Mouse (Mus musculus): ENCODE measurements around the gene Ushbp1.
"Not testable (repeated sequence)": the region's sequence is repeated elsewhere in the genome, so short reads cannot be mapped to it uniquely, and the experiment has no call there.

The Ushbp1 gene

DNA sequence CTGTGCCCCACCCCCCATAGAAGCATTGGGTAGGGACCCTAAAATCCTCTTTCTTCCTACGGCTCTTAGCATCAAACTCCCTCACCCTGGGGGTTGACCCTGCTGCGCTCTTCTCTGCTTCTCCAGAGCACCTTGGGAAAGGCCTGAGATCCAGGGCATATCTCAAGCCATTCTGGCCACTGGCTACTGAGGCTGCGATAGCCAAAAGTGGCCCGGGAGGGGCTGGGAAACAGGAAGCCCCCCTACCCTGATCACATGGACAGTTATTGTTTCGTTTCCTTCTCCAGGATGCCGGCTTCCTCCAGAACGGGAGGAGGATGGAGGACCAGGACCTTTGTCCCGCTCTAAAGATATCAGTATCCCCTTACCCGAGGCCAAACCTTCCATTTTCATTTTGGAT, at the start of gene Ushbp1:
Ushbp1 (minus strand) TSS at position 174 of the 400 bp plus-strand sequence.
- DNase-seq (ENCODE audit: low spot score in 2 of 2), result peak in 1 of 2 experiments; percentile 1

DNA sequence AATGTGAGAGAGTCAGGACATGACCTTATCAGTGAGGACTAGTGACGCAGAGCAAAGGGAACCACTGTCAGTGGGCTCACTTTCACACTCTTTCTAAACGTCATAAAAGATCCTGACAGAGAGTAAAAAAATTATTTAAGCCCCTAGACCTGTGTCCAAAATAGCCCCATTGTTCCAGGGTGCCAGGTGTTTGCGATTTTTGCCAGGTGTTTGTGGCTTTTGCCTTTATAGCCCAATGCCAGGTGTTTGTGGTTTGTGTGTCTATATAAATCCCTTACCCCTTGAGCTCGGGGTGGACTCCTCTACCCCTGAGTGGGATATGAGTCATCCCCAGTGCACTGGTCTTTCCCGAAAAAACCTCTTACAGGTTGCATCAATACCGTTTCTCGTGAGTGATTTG, 49.5 kb upstream of the Ushbp1 start:
- no peak for DNase-seq (ENCODE audit: low spot score in 2 of 2)

DNA sequence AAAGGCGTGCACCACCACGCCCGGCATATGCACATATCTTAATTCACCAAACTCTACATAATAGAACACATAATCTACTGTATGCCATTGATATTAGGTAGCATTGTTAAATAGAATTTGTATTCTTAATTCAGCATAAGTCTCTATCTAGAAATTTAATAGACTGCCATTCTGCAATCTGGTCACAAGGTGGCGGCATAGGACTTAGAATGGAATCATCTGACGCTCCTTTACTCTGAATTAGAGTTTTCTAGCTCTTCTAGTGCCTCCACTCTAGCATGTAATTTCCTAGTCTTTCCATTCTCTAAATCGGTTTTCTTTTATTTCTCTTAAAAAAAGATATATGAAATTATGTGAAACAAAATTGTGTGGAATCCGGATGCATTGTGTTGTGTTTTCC, 45.8 kb upstream of the Ushbp1 start:
- peak; percentile 49 to 62 for DNase-seq (ENCODE audit: low spot score in 2 of 2)

DNA sequence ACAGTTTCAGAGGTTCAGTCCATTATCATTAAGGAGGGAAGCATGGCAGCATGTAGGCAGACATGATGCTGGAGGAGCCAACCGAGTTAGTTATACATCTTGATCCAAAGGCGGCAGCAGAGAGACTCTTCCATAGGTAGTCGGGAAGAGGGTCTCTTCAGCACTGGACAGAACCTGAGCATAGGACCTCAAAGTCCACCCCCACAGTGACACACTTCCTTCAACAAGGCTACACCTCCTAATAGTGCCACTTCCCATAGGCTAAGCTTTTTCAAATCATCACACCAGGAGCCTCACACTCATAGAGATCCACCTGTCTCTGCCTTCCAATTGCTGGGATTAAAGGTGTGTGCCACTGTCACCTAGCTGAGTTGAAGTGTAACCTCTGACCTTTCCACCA, 41.4 kb upstream of the Ushbp1 start:
- DNase-seq (ENCODE audit: low spot score in 2 of 2), result no peak

DNA sequence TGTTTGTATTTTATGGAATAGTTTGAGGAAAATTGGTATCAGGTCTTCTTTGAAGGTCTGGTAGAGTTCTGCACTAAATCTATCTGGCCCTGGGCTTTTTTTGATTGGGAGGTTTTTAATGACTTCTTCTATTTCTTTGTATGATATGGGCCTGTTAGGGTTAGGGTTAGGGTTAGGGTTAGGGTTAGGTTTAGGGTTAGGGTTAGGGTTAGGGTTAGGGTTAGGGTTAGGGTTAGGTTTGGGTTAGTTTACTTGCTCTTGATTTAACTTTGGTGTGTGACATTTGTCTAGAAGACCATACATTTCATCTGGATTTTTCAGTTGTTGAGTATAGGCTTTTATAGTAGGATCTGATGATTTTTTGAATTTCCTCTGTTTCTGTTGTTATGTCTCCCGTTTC, 37.3 kb upstream of the Ushbp1 start:
- DNase-seq (ENCODE audit: low spot score in 2 of 2), result not testable (repeated sequence)

DNA sequence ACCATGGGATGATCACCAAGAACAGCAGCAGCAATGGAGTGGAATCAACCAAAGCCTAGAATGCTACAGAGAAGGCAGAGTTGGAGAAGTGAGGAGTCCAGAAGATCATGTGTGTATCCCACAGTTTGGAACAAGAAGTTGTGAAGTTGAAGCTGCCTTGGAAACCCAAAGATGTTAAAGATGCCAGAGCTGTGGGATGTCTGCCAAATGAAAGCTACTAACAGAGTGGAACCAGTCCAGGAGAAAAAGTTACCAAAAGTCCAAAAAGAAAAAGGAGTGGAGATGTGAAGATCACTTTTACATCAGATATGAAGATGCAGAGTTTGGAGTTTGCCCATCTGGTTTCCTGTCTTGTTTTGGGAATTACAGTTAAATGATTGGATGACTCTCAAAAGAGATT, 26.5 kb upstream of the Ushbp1 start:
- DNase-seq (ENCODE audit: low spot score in 2 of 2), result no peak

DNA sequence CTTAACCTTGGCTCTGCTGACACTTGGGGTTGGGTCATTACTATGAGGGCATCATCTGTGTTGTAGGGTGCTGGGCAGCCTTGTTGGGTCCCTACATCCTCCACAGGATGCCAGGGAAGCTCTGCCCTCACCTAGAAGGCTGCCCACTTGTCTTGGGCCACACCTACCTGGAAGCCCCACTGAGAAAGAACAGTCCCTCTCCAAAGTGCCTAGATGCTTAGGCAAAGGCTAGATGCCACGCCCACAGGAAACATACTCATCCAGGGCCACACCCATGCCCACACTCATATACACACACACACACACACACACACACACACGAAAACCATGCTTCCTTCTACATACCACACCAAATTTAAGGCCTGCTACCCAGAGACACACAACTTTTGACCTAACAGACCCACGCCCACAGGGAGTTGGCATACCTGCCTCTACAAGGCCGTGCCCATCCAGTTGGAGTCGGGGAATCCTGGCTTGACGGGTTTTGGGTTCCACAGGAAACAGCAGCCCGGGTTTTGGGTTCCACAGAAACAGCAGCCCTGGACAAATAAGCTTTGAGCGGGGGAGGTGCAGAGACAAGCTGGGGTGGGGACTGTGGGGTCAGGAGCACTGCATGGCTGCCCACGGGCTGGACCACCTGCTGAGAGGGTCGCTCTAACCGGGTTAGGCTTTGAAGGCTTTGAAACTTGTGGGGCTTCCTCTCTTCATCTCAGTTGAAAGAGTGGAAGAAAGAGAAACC, 16.1 kb upstream of the Ushbp1 start:
- no peak for DNase-seq (ENCODE audit: low spot score in 2 of 2)

DNA sequence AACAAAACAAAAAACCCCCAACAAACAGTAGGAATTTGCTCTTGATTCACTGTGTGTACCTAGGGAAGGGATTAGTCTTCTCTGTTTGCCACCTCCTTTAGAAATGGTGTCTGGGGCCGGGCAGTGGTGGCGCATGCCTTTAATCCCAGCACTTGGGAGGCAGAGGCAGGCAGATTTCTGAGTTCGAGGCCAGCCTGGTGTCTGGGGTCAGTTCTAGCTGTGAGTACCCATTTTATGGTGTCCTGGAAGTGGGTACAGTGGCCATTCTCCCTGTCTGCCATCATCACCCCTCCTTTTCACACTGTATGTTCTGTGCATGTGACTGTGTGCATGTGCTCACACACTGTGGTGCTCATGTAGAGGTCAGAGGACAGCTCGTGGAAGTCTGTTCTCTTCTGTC, 12.6 kb upstream of the Ushbp1 start:
- no peak for DNase-seq (ENCODE audit: low spot score in 2 of 2)

DNA sequence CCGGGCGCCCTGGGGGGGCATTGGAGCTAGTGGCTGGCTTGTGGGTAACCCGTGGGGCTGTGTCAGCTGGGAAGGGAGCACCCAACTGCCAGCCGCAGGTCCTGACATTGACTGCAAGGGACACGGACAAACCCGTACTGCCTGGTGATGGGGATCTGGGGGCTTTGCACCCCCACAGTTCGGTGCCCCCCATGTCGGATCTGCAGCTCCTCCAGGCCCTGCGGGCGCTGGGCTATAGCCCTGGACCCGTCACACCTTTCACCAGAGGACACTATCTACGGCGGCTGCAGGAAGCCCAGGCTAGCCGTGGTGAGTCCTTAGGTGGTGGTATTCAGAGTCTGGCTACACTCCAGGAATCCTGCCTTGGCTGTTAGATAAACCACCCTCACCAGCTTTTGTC, 11.8 kb upstream of the Ushbp1 start:
- DNase-seq (ENCODE audit: low spot score in 2 of 2), result no peak

DNA sequence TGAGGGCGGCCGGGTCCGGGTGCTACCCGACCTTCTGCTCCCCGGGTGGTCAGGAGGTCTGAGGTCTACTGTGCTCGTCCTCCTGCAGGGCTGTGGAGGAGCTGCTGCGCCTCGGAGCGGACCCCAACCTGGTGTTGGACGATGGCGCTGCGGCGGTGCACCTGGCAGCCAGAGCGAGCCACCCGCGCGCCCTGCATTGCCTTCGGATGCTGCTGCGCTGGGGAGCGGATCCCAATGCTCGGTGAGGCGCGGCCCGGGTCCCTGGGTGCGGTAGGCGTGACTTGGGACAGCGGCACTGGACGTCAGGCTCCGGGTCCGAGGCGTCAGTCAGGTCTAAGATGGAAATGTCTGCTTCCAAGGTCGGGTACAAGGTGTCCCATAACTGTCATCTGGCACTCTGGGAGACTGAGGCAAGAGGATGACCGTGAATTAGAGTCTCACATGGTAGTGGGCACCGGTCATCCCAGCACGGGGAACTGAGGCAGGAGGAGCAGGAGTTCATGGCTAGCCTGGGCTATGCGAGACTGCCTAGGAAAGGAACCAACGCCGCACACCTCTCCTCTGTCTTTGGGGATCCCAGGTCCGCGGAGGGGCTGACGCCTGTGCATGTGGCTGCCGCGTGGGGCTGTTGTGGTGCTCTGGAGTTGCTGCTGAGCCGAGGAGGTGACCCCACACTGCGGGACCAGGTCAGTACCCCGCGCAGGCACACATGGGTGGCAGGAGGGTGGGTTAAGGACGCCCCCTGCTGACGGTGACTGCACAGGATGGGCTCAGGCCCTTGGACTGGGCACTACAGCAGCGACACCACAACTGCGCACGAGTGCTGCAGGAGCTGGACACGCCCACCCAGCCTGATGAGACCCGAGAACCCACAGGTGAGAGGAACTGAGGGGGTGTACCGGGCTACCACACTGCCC, 10.8 kb upstream of the Ushbp1 start:
- no peak for DNase-seq (ENCODE audit: low spot score in 2 of 2)

DNA sequence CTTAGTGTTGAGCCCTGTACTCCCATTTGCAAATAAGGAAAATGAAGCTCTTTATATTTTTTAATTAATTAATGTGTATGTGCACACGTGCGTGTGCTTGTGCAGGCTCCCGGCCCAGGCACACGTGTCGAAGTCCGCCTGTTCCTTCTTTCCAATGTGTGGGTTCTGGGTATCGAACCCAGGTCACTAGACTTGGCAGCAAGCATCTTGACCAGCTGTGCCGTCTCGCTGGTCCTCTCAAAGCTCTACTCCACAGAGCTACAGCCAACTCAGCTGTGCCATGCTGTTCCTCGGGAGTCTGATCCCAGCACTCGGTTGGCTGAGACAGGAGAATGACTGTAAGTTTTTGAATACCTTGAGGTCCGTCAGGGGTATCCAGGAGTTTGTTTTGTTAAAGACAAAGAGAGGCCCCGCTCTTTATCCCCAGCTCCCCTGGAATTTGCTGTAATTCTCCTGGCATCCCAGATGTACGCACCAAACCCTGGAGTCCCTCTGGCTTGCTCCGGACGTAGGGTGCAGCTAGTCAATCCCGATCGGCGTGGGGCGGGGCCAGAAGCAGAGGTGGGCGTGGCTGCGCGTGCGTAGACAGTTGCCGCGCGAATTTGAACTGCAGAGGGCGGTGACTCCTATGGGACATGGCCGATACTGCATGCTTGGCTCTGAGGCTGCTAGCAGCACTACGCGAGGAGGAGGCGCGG, 9.9 kb upstream of the Ushbp1 start, which contains the start of gene Ankle1:
Ankle1 (plus strand) TSS at position 610 of the 698 bp plus-strand sequence.
- peak; percentile 92 to 94 for DNase-seq (ENCODE audit: low spot score in 2 of 2)

DNA sequence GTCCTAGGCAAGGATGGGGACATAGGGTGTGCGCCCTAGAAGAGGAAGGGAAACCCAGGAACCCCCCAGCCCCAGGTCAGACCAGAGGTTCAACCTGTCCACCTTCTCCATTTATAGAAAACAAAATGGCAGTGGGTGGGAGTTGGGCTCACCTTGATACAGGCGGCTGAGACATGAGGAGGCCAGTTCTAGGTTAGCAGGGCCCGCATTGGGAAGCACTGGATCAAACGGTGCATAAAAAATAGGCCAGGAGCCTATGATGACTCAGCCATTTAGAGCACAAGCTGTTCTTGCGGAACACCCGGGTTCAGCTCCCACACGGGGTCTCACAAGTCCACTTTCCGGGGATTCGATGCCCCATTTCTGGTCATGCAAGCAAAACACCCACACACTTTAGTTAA, 9.3 kb upstream of the Ushbp1 start:
- no peak for DNase-seq (ENCODE audit: low spot score in 2 of 2)

DNA sequence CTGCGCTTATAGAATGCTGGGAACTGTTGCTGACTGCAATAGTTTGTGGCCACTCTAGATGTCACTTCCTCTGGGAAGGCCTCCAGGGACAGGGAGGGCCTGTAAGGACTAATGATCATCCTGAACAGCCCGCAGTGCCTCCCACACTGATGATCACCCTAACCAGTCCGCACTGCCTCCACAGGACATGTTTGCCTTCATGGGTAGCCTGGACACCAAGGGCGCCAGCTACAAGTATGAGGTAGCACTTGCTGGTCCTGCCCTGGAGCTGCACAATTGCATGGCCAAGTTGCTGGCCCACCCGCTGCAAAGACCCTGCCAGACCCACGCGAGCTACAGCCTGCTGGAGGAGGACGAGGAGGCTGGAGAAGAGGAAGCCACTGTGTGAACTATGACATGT, 8.4 kb upstream of the Ushbp1 start:
- no peak for DNase-seq (ENCODE audit: low spot score in 2 of 2)

DNA sequence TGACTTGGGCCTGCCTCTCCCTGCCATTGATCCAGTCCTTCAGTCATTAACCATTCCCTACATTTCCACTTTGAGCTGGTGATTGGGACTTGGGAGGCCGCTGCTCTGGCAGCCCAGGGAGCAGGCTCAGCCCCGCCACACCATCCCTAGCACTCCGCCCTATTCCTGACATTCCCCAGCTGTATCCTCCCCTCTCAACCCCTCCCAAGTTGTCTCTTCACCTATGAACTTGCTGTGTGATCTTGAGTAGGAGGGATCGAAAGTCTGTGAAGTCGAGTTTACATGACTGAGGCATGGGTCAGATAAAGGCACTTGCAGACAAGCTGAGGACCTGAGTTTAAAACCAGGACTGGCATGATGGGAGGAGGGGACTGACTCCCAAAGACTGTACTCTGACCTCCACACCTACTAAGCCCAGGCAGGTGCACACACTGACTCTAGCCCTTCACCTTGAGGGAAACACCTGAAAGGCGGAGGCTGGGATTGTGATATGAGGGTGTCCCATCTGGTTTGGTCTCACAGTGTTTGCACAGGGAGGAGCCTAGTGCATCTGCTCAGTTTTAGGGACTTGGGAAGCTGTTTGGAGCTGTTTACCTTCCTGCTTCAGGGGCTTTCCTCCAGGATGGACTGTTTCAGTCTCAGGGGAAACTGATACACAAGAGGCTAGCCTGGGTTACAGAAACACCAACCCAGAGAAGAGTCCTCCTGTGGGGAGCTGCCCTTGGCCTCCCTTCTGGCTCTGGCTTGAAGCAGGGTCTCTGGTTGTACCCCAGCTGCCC, 7.7 kb upstream of the Ushbp1 start:
- no peak for DNase-seq (ENCODE audit: low spot score in 2 of 2)

DNA sequence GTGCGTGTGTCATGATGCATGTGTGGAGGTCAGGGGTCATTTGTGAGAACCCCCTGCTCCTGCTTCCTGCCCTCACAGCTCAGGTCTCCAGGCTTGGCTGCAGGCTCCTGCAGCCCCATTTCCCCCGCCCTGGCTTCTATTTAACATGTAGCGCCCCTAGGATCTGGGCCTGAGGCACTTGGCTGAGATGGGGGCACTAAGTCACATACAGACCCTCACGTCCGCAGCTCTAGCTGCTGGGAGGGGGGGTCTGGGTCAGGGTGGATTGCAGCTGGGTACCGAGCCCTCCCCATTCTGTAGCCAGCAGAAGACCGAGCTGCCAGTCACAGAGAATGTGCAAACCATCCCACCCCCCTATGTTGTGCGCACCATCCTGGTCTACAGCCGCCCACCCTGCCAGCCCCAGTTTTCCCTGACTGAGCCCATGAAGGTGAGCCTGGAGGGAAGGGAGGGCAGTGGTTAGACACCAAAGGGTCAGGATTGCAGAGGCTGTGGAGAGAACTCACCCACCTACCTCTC, 6.9 kb upstream of the Ushbp1 start:
- DNase-seq (ENCODE audit: low spot score in 2 of 2), result no peak

DNA sequence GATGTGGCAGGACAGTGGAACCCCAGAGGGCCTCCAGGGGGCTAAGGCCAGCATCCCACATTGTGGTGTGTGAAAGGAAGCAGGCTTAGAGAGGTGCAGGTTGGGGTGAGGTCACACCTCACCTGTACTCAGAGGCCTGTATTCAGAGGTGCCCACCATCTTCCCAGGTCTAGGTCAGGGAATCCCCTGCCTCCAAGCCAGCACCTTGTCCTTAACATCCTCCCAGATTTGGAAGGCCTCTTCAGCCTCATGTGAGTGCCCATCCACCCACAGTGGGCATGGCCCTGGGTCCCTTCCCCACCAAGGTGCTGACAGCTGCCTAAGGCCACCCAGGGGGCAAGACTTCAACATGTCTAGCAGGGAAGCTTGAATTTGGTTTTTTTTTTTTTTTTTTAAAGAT, 5.9 kb upstream of the Ushbp1 start:
- no peak for DNase-seq (ENCODE audit: low spot score in 2 of 2)

DNA sequence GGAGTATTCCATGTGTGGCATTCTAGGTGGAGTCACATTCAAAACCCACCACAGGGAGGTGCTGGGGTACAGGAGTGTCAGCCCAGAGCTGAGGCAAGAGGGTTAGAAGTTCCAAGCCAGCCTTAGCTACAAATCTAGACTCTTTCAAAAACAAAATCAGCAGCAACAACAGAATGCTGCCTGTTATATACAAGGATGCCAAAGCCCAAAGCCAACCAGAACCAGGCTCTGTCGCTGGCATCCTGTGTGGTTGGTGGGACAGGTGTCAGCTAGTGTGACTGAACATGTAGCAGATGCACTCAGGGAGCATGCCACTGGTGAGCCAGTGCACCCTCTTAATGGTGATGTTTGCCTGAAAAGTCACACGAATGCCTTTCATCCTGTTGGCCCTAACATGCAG, 5.2 kb upstream of the Ushbp1 start:
- DNase-seq (ENCODE audit: low spot score in 2 of 2), result no peak

DNA sequence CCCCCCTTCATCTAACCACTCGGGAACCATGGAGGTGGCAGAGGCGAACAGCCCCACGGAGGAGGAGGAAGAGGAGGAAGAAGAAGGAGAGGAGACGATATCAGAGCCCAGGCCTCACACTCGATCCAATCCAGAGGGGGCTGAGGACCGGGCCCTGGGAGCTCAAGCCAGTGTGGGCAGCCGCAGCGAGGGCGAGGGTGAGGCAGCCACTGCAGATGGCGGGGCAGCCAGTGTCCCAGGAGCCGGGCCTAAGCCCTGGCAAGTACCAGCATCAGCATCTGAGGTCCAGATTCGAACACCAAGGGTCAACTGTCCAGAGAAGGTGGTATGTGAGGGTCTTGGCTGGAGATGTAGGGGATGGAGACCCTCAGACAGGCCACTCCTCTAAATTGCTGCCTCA, 2.1 kb upstream of the Ushbp1 start:
- no peak for DNase-seq (ENCODE audit: low spot score in 2 of 2)

DNA sequence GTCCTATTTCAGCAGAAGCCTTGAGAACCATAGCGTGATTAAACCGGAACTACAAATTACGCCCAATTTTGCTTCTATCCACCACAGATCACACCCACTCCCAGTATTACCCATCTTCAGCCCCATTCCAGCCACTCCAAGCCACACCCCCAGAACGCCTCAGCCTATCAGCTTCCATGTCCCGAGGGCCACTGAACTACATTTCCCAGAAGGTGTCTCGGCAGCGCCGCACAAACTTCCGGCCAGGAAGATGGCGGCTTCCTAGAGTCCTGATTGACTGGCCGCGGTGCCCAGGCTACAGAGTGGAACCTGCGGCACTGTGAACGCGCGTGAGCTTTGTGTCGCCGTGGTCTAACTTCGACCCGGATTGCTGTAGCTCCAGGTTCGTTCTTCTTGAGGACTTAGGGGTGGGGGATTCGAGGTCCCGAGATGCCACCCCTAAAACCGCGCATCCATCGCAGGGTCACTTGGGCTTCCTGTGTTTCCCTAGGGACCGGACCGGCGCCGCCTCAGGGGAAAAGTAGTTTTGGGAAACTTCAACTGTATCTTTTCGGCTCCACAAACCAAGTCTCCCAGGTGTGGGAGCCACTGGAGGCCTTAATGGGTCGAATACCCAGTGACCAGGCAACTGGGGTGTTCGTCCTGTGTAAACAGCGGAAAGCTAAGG, 1.2 kb upstream of the Ushbp1 start, which contains the start of gene Babam1:
Babam1 (plus strand) TSS at position 223 of the 667 bp plus-strand sequence.
- DNase-seq (ENCODE audit: low spot score in 2 of 2), result peak; percentile 94

DNA sequence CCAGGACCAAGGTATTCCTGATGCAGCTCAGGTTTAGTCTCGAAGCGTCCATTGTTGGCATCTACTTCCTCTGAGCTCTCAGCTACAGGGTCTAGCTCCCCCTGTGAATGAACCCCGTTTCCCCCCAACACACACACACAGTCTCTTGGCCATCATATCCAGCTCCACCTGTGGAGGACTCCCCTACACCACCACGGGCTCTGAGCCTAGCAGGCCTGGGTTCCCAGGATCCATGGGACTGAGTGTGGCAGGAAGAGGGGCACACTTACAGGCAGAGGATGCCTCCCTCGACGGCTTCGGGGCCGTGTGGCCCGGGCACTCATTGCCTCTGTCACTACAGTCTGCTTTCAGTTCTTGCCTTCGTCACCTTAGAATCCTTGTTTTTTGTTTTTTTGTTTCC, 531 bp downstream of the Ushbp1 start:
- no peak for DNase-seq (ENCODE audit: low spot score in 2 of 2)

DNA sequence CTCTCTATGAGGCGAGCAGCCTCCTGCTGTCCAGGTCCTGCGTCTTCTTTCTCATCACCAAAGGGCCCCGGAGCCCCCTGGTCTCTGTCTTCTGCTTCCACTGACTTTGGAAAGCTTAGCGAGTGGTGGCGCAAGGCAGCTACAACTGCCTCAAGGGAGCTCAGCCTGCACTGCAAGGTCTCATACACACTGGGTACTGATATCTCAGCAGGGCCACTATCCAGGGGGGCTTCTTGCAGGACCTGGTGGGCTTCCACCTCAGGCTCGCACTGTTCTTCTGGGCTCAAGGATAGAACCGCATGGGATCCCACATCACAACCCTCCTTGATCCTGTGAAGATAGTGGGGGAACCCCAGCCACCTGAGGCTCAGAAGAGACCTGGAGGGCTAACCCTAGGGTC, 1.1 kb downstream of the Ushbp1 start:
- no peak for DNase-seq (ENCODE audit: low spot score in 2 of 2)

Measured in right cerebral cortex, adult 2 months (tissue).